Mouse (Mus musculus): Measurements from ENCODE around the gene Gm8356.
"Not testable (repeated sequence)": the region's sequence is repeated elsewhere in the genome, so short reads cannot be mapped to it uniquely, and the experiment has no call there.

Gm8356 gene

DNA sequence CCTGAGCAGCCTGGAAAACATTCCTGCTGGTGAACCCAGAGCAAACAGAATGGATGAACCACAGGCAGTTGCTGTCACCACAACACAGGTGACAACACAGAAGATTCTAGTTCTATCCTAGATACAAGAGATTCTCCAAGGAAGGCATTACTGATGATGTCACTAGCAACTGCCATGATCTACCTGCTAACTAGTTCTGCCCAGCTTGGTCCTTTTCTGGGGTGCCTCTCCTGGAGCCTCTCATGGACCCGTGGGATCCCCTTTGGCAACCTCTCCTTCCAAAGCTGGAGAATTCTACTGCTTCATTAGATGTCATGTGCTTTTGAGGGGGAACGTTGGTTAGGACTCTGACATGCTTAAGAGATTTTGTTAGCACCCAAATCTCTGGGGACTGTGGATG, at the start of gene Gm8356:
TSS of gene Gm8356 (minus strand) at position 101 of the 400 bp plus-strand sequence.
- DNase-seq (ENCODE audit: low spot score): not testable (repeated sequence)

- not testable (repeated sequence) for DNase-seq (ENCODE audit: low spot score)
Measured at GRCm38 (mm10) chr14:6486331-6486730, 50.8 kb downstream of the Gm8356 start.

GRCm38 (mm10) chr14:6485541-6485940, 51.5 kb downstream of the Gm8356 start:
- DNase-seq (ENCODE audit: low spot score): not testable (repeated sequence)

GRCm38 (mm10) chr14:6482126-6482525, 55.0 kb downstream of the Gm8356 start:
- DNase-seq (ENCODE audit: low spot score): not testable (repeated sequence)
